Mouse (Mus musculus) forebrain, embryonic 14.5 days (tissue): ENCODE results near the gene Myh4. TPM values are rescaled to one million over a fixed set of nuclear protein-coding genes. Genes with fewer than 3 reads are reported as not detected.

Source experiments
- ATAC-seq: fragments of 200-750 bp; cut with Nextera tagmentation; 2 replicates; pipeline ENCODE4 v1.8.0; 2017; ENCODE audit warnings: mild to moderate bottlenecking, moderate library complexity
- DNase-seq: peaks from one replicate; pipeline ENCODE4 v3.0.0-alpha.2; 2015; ENCODE audit warnings: low spot score
- H3K27ac ChIP-seq: fragments of 300-500 bp; sonication (generic); 2 replicates; pipeline ENCODE4 v1.5.1; 2014; ENCODE audit warnings: low read depth, mild to moderate bottlenecking, control low read depth, low read length, moderate library complexity
- H3K27me3 ChIP-seq: fragments of 300-500 bp; sonication (generic); replicated peaks from 2 replicates; pipeline ENCODE4 v1.6.1; 2014; ENCODE audit warnings: low read length, control low read depth, mixed read lengths; ENCODE audit not compliant: control insufficient read depth, insufficient read depth
- H3K36me3 ChIP-seq: fragments of 300-500 bp; sonication (generic); 2 replicates; pipeline ENCODE4 v1.6.1; 2014; ENCODE audit warnings: low read length, control low read depth; ENCODE audit not compliant: control insufficient read depth, insufficient read depth
- H3K4me1 ChIP-seq: fragments of 300-500 bp; sonication (generic); 2 replicates; pipeline ENCODE4 v1.6.1; 2014; ENCODE audit warnings: antibody characterized with exemption, low read length, control low read depth; ENCODE audit not compliant: control insufficient read depth, insufficient read depth
- H3K4me2 ChIP-seq: fragments of 300-500 bp; sonication (generic); 2 replicates; pipeline ENCODE4 v1.6.1; 2014; ENCODE audit warnings: mild to moderate bottlenecking, control low read depth, low read length
- H3K4me3 ChIP-seq: fragments of 300-500 bp; sonication (generic); 2 replicates; pipeline ENCODE4 v1.5.1; 2014; ENCODE audit warnings: low read depth, low read length, control low read depth
- H3K9ac ChIP-seq: fragments of 300-500 bp; sonication (generic); 2 replicates; pipeline ENCODE4 v1.6.1; 2014; ENCODE audit warnings: mild to moderate bottlenecking, low read length, control low read depth, moderate library complexity
- H3K9me3 ChIP-seq: fragments of 300-500 bp; sonication (generic); replicated peaks from 2 replicates; pipeline ENCODE4 v1.6.1; 2016; ENCODE audit warnings: low read length, control low read depth, mixed read lengths; ENCODE audit not compliant: control insufficient read depth
- WGBS: fragments of 180-500 bp; shearing (Covaris S2); extraction: QIAGEN DNeasy Blood & Tissue Kit; methylation state at CpG from one replicate; pipeline ENCODE4 v1.1.7; 2014; 5-methylcytosine and 5-hydroxymethylcytosine counted together
- polyA plus RNA-seq: library from polyadenylated mRNA; unstranded; fragments of >200 nt; fragmentation: Nextera tagmentation; extraction: Ambion mirVana; gene quantifications from 2 replicates; pipeline ENCODE4 v1.2.1, GENCODE M21; 2014

Myh4 gene
- polyA plus RNA-seq, 1 experiment from 2014 or later, result 0.03 TPM

DNA sequence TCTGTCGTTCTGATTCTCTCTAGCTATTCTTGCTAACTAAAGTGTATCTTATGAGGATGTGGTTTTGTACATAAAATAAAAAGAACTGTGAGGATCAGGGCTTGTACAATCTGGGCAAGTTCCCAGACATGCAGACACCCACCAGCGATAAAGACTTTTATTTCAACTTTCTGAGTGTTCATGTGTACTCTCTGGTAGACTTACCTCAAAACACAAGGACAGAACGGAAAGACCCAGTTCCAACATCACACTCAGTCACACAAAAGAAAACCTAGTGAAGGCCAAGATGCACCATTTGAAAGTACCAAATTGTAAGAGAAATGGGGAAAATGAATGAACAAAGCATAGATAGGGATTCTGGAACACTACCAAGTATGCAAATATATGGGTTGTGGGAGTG is 9.1 kb upstream of the Myh4 start:
- Histone ChIP-seq H3K9ac (no peak overlapping the region), H3K4me1 (no peaks in the 10 kb centered on the region), H3K4me3 (no peak overlapping the region), H3K27me3 (no peaks in the 10 kb centered on the region), H3K9me3 (no peaks in the 10 kb centered on the region), H3K27ac (no peak overlapping the region), H3K4me2 (no peak overlapping the region), H3K36me3 (no peaks in the 10 kb centered on the region)
- ATAC-seq, result no peak
- WGBS, result 78% methylated on average over 3 of the region's 3 CpGs
- no peak for DNase-seq

GRCm38 (mm10) chr11:67229166-67229565 is 8.7 kb upstream of the Myh4 start:
- Histone ChIP-seq H3K27ac (no peak overlapping the region), H3K9me3 (no peaks in the 10 kb centered on the region), H3K4me2 (no peak overlapping the region), H3K4me3 (no peak overlapping the region), H3K9ac (no peak overlapping the region), H3K27me3 (no peaks in the 10 kb centered on the region), H3K4me1 (no peaks in the 10 kb centered on the region), H3K36me3 (no peaks in the 10 kb centered on the region)
- 91% methylated on average over 5 of the region's 5 CpGs for WGBS
- no peak for DNase-seq
- no peak for ATAC-seq

GRCm38 (mm10) chr11:67229946-67230345 is 7.9 kb upstream of the Myh4 start:
- no peak for ATAC-seq
- no peak for DNase-seq
- 89% methylated on average over 2 of the region's 2 CpGs for WGBS

DNA sequence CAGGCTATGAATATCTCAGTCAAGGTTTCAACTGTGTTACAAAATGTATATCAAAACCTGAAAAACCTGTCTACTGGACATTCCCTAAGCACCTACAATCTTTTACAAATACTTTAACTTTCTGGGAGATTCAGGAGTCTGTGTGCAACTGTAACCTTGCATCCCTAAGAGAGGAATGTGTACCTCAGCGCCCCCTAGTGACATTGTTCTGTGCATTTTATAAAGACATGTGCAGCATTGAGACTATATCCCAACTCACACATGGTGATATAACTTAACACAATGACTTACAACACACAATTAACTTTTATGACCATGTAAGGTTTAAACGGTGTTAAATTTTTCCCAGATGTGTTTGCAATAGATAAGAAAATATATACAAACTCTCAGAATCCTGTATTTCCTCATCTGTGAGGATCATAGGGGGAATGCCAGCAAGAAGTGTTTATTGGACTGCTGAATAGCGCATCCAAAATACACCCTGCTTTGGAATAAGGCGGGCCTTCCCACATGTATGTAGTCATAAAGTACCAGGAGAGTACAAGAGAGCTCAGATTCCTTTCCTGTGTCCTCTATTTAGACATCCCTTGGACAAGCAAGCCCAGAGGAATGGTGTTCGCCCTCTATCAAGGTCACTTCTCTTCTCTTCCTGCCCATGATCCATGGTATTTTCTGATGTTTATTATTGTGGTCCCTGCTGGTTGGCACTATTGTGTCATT is 2.0 kb upstream of the Myh4 start:
- H3K9me3 ChIP-seq, result no peaks in the 10 kb centered on the region
- H3K36me3 ChIP-seq, result no peaks in the 10 kb centered on the region
- no peak overlapping the region for H3K9ac ChIP-seq
- no peak overlapping the region for H3K27ac ChIP-seq
- ATAC-seq (no peak), DNase-seq (peak; percentile 64)
- 67% methylated on average over 5 of the region's 5 CpGs for WGBS
- H3K4me3 ChIP-seq, result no peak overlapping the region
- H3K4me2 ChIP-seq, result no peak overlapping the region
- H3K27me3 ChIP-seq, result no peaks in the 10 kb centered on the region
- no peaks in the 10 kb centered on the region for H3K4me1 ChIP-seq

More at GRCm38 (mm10) chr11:67229946-67230345, 7.9 kb upstream of the Myh4 start:
- no peak overlapping the region for H3K4me2 ChIP-seq
- H3K36me3 ChIP-seq, result no peaks in the 10 kb centered on the region
- no peak overlapping the region for H3K4me3 ChIP-seq
- no peaks in the 10 kb centered on the region for H3K27me3 ChIP-seq
- H3K4me1 ChIP-seq, result no peaks in the 10 kb centered on the region
- no peak overlapping the region for H3K27ac ChIP-seq
- no peak overlapping the region for H3K9ac ChIP-seq
- no peaks in the 10 kb centered on the region for H3K9me3 ChIP-seq

DNA sequence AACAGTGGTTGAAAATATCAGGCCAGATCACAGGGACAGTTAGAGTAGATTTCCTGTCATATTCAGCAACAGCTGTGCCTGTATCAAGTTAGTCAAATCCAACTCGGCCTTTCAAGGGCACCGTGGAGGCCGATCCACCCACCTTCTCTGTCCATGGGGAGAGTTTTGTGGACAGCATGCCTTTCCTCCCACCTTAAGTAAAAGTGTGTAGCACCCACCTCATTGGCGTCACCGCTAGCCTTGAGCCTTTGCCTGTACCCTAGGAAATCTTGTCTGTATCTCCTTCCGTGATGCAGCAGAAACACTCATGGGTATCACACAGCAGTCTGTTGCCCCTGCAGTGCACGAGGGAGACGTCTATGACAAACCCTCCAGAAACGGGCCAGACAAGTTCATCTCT is 1.0 kb upstream of the Myh4 start:
- DNase-seq (no peak), ATAC-seq (no peak)
- Histone ChIP-seq H3K9ac (no peak overlapping the region), H3K4me2 (no peak overlapping the region), H3K36me3 (no peaks in the 10 kb centered on the region), H3K4me3 (no peak overlapping the region), H3K27me3 (no peaks in the 10 kb centered on the region), H3K9me3 (no peaks in the 10 kb centered on the region), H3K4me1 (no peaks in the 10 kb centered on the region), H3K27ac (no peak overlapping the region)
- WGBS, result 89% methylated on average over 9 of the region's 9 CpGs

GRCm38 (mm10) chr11:67241051-67241450 is 3.2 kb downstream of the Myh4 start:
- ATAC-seq, result no peak
- Histone ChIP-seq H3K4me3 (no peak overlapping the region), H3K4me1 (no peaks in the 10 kb centered on the region), H3K9ac (no peak overlapping the region), H3K9me3 (no peaks in the 10 kb centered on the region), H3K27me3 (no peaks in the 10 kb centered on the region), H3K4me2 (no peak overlapping the region), H3K36me3 (no peaks in the 10 kb centered on the region), H3K27ac (no peak overlapping the region)
- DNase-seq, result no peak
- WGBS, result 72% methylated on average over 6 of the region's 6 CpGs

GRCm38 (mm10) chr11:67253691-67254090 is 15.9 kb downstream of the Myh4 start:
- Histone ChIP-seq H3K4me2 (no peak overlapping the region), H3K9me3 (no peaks in the 10 kb centered on the region), H3K27ac (no peak overlapping the region), H3K4me1 (no peaks in the 10 kb centered on the region), H3K9ac (no peak overlapping the region), H3K4me3 (no peak overlapping the region), H3K27me3 (no peaks in the 10 kb centered on the region), H3K36me3 (no peaks in the 10 kb centered on the region)
- no peak for ATAC-seq
- DNase-seq, result peak; percentile 25
- WGBS, result 94% methylated on average over 4 of the region's 4 CpGs

- ATAC-seq, result no peak
- Histone ChIP-seq H3K27ac (no peak overlapping the region), H3K9me3 (no peaks in the 10 kb centered on the region)
Measured at GRCm38 (mm10) chr11:67257048-67257447, 19.2 kb downstream of the Myh4 start.

DNA sequence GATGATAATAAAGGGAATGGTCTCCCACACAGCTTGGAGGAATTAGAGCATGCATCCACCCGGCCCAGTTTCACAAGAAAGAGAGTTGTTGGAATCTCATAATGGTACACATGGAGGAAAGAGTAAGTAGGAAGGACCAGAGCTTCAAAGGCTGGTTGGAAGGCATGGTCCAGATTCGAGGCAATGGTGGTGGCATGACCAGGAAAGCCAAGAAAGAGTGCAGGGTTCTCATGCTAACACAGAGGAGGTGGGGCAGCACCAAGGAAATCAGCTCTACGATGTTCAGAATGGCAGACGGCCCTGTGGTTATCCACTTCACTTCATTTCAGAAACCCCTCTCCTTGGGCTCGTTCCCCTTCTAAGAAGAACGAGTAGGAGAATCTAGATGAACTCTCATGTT is 23.1 kb downstream of the Myh4 start:
- no peak for DNase-seq
- WGBS, result 86% methylated on average over 6 of the region's 6 CpGs

More at GRCm38 (mm10) chr11:67257048-67257447, 19.2 kb downstream of the Myh4 start:
- no peak for DNase-seq
- Histone ChIP-seq H3K4me2 (no peak overlapping the region), H3K4me3 (no peak overlapping the region), H3K4me1 (no peaks in the 10 kb centered on the region), H3K36me3 (no peaks in the 10 kb centered on the region), H3K27me3 (no peaks in the 10 kb centered on the region), H3K9ac (no peak overlapping the region)
- 88% methylated on average over 7 of the region's 7 CpGs for WGBS

More for the DNA sequence above, 23.1 kb downstream of the Myh4 start:
- Histone ChIP-seq H3K27ac (no peak overlapping the region), H3K4me3 (no peak overlapping the region), H3K4me1 (no peaks in the 10 kb centered on the region), H3K9me3 (no peaks in the 10 kb centered on the region), H3K27me3 (no peaks in the 10 kb centered on the region), H3K36me3 (no peaks in the 10 kb centered on the region), H3K9ac (no peak overlapping the region), H3K4me2 (no peak overlapping the region)
- ATAC-seq, result no peak
